Mouse (Mus musculus) hindbrain, embryonic 16.5 days (tissue): ENCODE results near the gene Vwa3b. TPM values are rescaled to one million over a fixed set of nuclear protein-coding genes. Genes with fewer than 3 reads are reported as not detected.

ENCODE experiments used
- ATAC-seq: fragments of 200-750 bp; cut with Nextera tagmentation; 2 replicates; pipeline ENCODE4 v1.8.0; 2017; ENCODE audit warnings: moderate TSS enrichment, moderate library complexity
- H3K27ac ChIP-seq: fragments of 300-500 bp; sonication (generic); 2 replicates; pipeline ENCODE4 v1.5.1; 2014; ENCODE audit warnings: low read depth, mild to moderate bottlenecking, control low read depth, low read length, moderate library complexity
- H3K27me3 ChIP-seq: fragments of 300-500 bp; sonication (generic); replicated peaks from 2 replicates; pipeline ENCODE4 v1.6.1; 2014; ENCODE audit warnings: low read length; ENCODE audit not compliant: control insufficient read depth, insufficient read depth
- H3K36me3 ChIP-seq: fragments of 300-500 bp; sonication (generic); 2 replicates; pipeline ENCODE4 v1.6.1; 2014; ENCODE audit warnings: mild to moderate bottlenecking, low read length, moderate library complexity, mixed read lengths; ENCODE audit not compliant: control insufficient read depth, insufficient read depth
- H3K4me1 ChIP-seq: fragments of 300-500 bp; sonication (generic); 2 replicates; pipeline ENCODE4 v1.6.1; 2014; ENCODE audit warnings: low read depth, low read length; ENCODE audit not compliant: control insufficient read depth, insufficient read depth
- H3K4me2 ChIP-seq: fragments of 300-500 bp; sonication (generic); 2 replicates; pipeline ENCODE4 v1.6.1; 2014; ENCODE audit warnings: mild to moderate bottlenecking, low read length, control low read depth, moderate library complexity
- H3K4me3 ChIP-seq: fragments of 300-500 bp; sonication (generic); 2 replicates; pipeline ENCODE4 v1.5.1; 2014; ENCODE audit warnings: mild to moderate bottlenecking, low read length, control low read depth, moderate library complexity
- H3K9ac ChIP-seq: fragments of 300-500 bp; sonication (generic); 2 replicates; pipeline ENCODE4 v1.6.1; 2014; ENCODE audit warnings: low read depth, mild to moderate bottlenecking, control low read depth, low read length, moderate library complexity
- H3K9me3 ChIP-seq: fragments of 300-500 bp; sonication (generic); 2 replicates; pipeline ENCODE4 v1.6.1; 2014; ENCODE audit warnings: mild to moderate bottlenecking, low read length, moderate library complexity; ENCODE audit not compliant: control insufficient read depth
- WGBS: fragments of 180-500 bp; shearing (Covaris S2); extraction: QIAGEN DNeasy Blood & Tissue Kit; methylation state at CpG from one replicate; pipeline ENCODE4 v1.1.7; 2014; 5-methylcytosine and 5-hydroxymethylcytosine counted together
- polyA plus RNA-seq: library from polyadenylated mRNA; unstranded; fragments of >200 nt; fragmentation: Nextera tagmentation; extraction: Ambion mirVana; gene quantifications from 2 replicates; pipeline ENCODE4 v1.2.1, GENCODE M21; 2015

The Vwa3b gene
- polyA plus RNA-seq, 1 experiment from 2014 or later: 0.81 TPM

- ATAC-seq: no peak
Measured at GRCm38 (mm10) chr1:37026866-37027265, 470 bp downstream of the Vwa3b start.

GRCm38 (mm10) chr1:37028439-37029153 is 2.2 kb downstream of the Vwa3b start:
- H3K4me1 ChIP-seq: peaks cover 7% of the 10 kb centered on the region
- peak overlapping the region; percentile 70 for H3K4me3 ChIP-seq
- peak; percentile 48; the same call in 1 of the 2 replicates for ATAC-seq
- H3K36me3 ChIP-seq: no peaks in the 10 kb centered on the region
- 0 out of 2 replicates have a peak overlapping the region, but pooled peaks have one; percentile 39 for H3K27ac ChIP-seq
- 5% methylated on average over 18 of the region's 18 CpGs for WGBS
- H3K27me3 ChIP-seq: no peaks in the 10 kb centered on the region
- H3K9me3 ChIP-seq: no peaks in the 10 kb centered on the region
- peak overlapping the region; percentile 93 for H3K4me2 ChIP-seq
- peak overlapping the region; percentile 65 for H3K9ac ChIP-seq

More at GRCm38 (mm10) chr1:37026866-37027265, 470 bp downstream of the Vwa3b start:
- peaks cover 7% of the 10 kb centered on the region for H3K4me1 ChIP-seq
- no peaks in the 10 kb centered on the region for H3K27me3 ChIP-seq
- no peaks in the 10 kb centered on the region for H3K9me3 ChIP-seq
- 80% methylated on average over 6 of the region's 6 CpGs for WGBS
- H3K27ac ChIP-seq: no peak overlapping the region
- no peak overlapping the region for H3K9ac ChIP-seq
- no peaks in the 10 kb centered on the region for H3K36me3 ChIP-seq
- no peak overlapping the region for H3K4me2 ChIP-seq
- no peak overlapping the region for H3K4me3 ChIP-seq

GRCm38 (mm10) chr1:37029154-37029907 is 2.9 kb downstream of the Vwa3b start:
- Histone ChIP-seq H3K9ac (peak overlapping the region; percentile 65), H3K27ac (peak overlapping the region; percentile 48; the same call in 1 of the 2 replicates), H3K9me3 (no peaks in the 10 kb centered on the region), H3K27me3 (no peaks in the 10 kb centered on the region), H3K36me3 (no peaks in the 10 kb centered on the region), H3K4me3 (peak overlapping the region; percentile 70), H3K4me1 (peaks cover 7% of the 10 kb centered on the region), H3K4me2 (peak overlapping the region; percentile 93)
- 2% methylated on average over 26 of the region's 26 CpGs for WGBS
- ATAC-seq: peak; percentile 98

GRCm38 (mm10) chr1:37029942-37030341 is 3.5 kb downstream of the Vwa3b start:
- no peak for ATAC-seq
- WGBS: 51% methylated on average over 5 of the region's 5 CpGs
- Histone ChIP-seq H3K4me1 (peaks cover 7% of the 10 kb centered on the region), H3K4me3 (no peak overlapping the region), H3K9ac (no peak overlapping the region), H3K36me3 (no peaks in the 10 kb centered on the region), H3K9me3 (no peaks in the 10 kb centered on the region), H3K27ac (no peak overlapping the region), H3K4me2 (peak overlapping the region; percentile 93), H3K27me3 (no peaks in the 10 kb centered on the region)

GRCm38 (mm10) chr1:37030693-37031092 is 4.3 kb downstream of the Vwa3b start:
- Histone ChIP-seq H3K4me3 (no peak overlapping the region), H3K9me3 (no peaks in the 10 kb centered on the region), H3K9ac (no peak overlapping the region), H3K4me2 (no peak overlapping the region), H3K27ac (no peak overlapping the region), H3K27me3 (no peaks in the 10 kb centered on the region), H3K4me1 (peaks cover 7% of the 10 kb centered on the region), H3K36me3 (no peaks in the 10 kb centered on the region)
- WGBS: 77% methylated on average over 2 of the region's 2 CpGs
- ATAC-seq: no peak

GRCm38 (mm10) chr1:37035879-37036278 is 9.5 kb downstream of the Vwa3b start:
- Histone ChIP-seq H3K27ac (no peak overlapping the region), H3K36me3 (no peaks in the 10 kb centered on the region), H3K4me1 (no peaks in the 10 kb centered on the region), H3K9me3 (no peaks in the 10 kb centered on the region), H3K4me3 (no peak overlapping the region), H3K27me3 (no peaks in the 10 kb centered on the region), H3K9ac (no peak overlapping the region), H3K4me2 (no peak overlapping the region)
- ATAC-seq: no peak
- 92% methylated on average over 8 of the region's 8 CpGs for WGBS

GRCm38 (mm10) chr1:37041126-37041525 is 14.7 kb downstream of the Vwa3b start:
- WGBS: 93% methylated on average over 7 of the region's 7 CpGs
- no peak overlapping the region for H3K9ac ChIP-seq
- ATAC-seq: no peak
- no peaks in the 10 kb centered on the region for H3K4me1 ChIP-seq
- no peak overlapping the region for H3K27ac ChIP-seq
- no peak overlapping the region for H3K4me2 ChIP-seq
- no peaks in the 10 kb centered on the region for H3K27me3 ChIP-seq
- no peaks in the 10 kb centered on the region for H3K9me3 ChIP-seq
- H3K36me3 ChIP-seq: no peaks in the 10 kb centered on the region
- no peak overlapping the region for H3K4me3 ChIP-seq

- no peaks in the 10 kb centered on the region for H3K9me3 ChIP-seq
- H3K4me3 ChIP-seq: no peak overlapping the region
- H3K27ac ChIP-seq: no peak overlapping the region
- no peaks in the 10 kb centered on the region for H3K36me3 ChIP-seq
- H3K9ac ChIP-seq: no peak overlapping the region
- no peak overlapping the region for H3K4me2 ChIP-seq
- no peak for ATAC-seq
- 88% methylated on average over 5 of the region's 5 CpGs for WGBS
- no peaks in the 10 kb centered on the region for H3K4me1 ChIP-seq
- no peaks in the 10 kb centered on the region for H3K27me3 ChIP-seq
Measured at GRCm38 (mm10) chr1:37041856-37042255, 15.5 kb downstream of the Vwa3b start.

- Histone ChIP-seq H3K27ac (no peak overlapping the region), H3K4me2 (no peak overlapping the region), H3K27me3 (no peaks in the 10 kb centered on the region), H3K9me3 (peaks cover 6% of the 10 kb centered on the region; the same call in 1 of the 2 replicates), H3K4me1 (no peaks in the 10 kb centered on the region), H3K4me3 (no peak overlapping the region), H3K36me3 (no peaks in the 10 kb centered on the region), H3K9ac (no peak overlapping the region)
- ATAC-seq: no peak
- 88% methylated on average over 8 of the region's 8 CpGs for WGBS
Measured at GRCm38 (mm10) chr1:37042769-37043168, 16.4 kb downstream of the Vwa3b start.
